Mouse (Mus musculus): ENCODE data around the gene Rsph10b.

- TF ChIP-seq POLR2A (IDR thresholded peaks at IDR 0.05; ENCODE audit: low read depth, low read length): no peak
- no peak for TF ChIP-seq CTCF (conservative IDR thresholded peaks at IDR 0.05; ENCODE audit: insufficient read depth, insufficient read length, low read depth, low read length)
These were observed 5.0 kb upstream of the Rsph10b start, which contains the start of gene Gm42421 for GRCm38 (mm10) chr5:143927875-143928274.

Measured in kidney, adult 2 months (tissue).